Mouse (Mus musculus) spleen, postnatal 14 days (tissue): ENCODE measurements around the gene Syndig1l.
A peak's percentile ranks its signal among the peaks of the same experiment; 100 is the strongest.

ENCODE experiments used
- DNase-seq, 2 experiments: peaks; one replicate each; pipeline ENCODE4 v3.0.0; 2021 to 2022; ENCODE audit warnings: low spot score in 2 of 2

Syndig1l gene

DNA sequence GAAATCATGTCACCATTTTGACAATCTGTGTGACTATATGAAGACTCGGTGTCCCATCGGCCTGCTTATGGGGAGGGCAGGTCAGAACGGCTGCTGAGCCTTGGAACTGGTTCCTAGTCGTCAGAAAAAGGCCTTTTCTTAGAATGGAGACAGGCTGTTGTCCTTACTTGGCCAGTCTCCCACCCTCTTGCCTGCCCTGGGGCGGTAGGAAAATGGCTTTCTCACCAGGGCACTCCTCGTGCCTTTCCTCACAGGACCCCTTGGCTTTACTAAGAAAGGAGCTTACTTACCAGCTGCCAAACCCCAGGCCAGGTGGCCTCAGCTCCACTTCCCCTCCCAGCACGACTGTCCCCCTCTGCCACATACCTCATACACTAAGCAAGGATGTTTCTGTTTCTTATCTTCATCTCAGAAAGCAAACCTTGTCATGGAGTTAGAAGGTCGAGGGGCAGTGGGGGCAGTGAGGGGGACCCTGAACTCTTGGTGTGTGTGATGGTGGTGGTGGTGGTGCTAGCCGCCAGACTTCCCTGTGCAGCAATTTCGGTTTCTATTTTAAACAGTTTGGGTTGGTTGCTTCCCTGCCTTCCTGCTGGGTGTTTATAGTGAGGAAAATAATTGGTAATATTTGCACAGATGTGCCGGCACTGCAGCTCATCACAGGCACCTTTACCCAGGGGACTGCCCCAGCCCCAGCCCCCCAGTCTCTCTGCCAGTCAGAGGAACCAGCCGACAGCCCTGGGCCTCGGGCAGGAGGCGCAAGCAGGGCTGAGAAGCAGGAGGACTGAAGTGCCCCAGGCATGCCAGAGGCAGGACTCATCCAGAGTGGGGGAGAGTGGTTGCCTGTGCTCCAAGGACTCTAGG, 23.7 kb downstream of the Syndig1l start:
- peak in 1 of 2 experiments; percentile 10 for DNase-seq

- DNase-seq = no peak
Measured at GRCm38 (mm10) chr12:84671646-84672045, 27.0 kb downstream of the Syndig1l start.

- peak in 1 of 2 experiments; percentile 16 for DNase-seq
Measured at GRCm38 (mm10) chr12:84670555-84670954, 28.1 kb downstream of the Syndig1l start.

DNA sequence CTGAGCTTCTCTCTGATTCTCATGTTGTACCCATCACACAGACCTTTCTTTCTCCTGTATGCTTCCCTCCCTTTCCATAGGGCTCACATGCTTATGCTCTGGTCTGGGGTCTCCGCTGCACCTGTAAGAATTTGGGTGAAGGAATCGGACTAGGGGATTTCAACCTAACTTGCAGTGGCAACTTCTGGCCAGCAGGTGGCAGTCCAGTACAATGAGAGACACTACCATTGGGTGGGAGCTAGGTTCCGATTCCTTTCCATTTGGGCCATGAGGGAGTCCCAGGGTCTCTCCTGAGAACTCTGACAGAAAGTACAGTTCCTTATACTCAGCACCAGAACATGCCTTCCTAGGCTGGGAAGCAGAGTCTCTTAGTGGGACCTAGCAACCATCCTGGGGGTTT, 44.7 kb downstream of the Syndig1l start:
- DNase-seq = peak in 1 of 2 experiments; percentile 57

DNA sequence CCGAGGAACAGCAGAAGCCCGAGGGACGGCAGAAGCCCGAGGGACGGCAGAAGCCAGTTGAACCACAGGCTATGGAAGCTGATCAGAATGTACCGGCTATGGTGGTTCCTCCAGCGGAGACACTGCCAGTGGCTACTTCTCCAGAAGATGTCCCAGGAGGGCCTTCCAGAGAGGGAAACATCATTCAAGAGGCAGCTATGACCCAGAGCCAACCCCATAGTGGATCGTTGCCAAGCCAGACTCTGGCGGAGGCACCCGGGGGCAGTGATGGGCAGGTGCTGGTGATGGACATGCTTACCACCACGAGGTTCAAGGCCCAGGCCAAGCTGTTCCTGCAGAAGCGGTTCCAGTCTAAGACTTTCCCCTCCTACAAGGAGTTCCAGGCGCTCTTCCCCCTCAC, 48.4 kb downstream of the Syndig1l start:
- DNase-seq = no peak

- DNase-seq = no peak
Measured at GRCm38 (mm10) chr12:84640654-84641053, 58.0 kb downstream of the Syndig1l start, which contains the start of gene Vrtn. Vrtn (plus strand) TSS chr12:84641019.

DNA sequence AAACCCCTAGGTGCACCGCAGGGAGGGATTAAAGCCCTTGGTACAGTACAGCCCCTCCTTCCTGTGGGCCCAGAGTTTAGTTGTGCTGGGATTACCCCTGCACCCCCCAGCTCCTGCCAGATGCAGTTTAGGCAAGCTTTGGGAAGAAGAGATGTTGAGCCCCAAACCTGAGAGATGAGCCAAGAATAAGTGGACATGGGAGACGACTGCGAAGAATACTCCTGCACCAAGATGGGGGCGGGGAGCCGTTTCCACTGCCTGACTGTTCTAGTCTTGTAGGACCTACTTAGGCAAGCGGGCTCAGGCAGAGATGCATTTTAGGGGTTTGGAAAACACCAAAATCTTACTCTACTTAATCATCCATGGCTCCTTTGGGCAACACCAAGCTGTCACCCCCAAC, 58.4 kb downstream of the Syndig1l start:
- DNase-seq = no peak

- no peak for DNase-seq
Measured at GRCm38 (mm10) chr12:84631867-84632266, 66.8 kb downstream of the Syndig1l start.
